Mouse (Mus musculus): Measurements from ENCODE around the gene Vrk1. TPM values are rescaled to one million over a fixed set of nuclear protein-coding genes. Genes with fewer than 3 reads are reported as not detected.

The Vrk1 gene
- polyA plus RNA-seq (2015; fragmentation: Nextera tagmentation; extraction: Ambion mirVana): 127 and 146 TPM in 2 replicates

DNA sequence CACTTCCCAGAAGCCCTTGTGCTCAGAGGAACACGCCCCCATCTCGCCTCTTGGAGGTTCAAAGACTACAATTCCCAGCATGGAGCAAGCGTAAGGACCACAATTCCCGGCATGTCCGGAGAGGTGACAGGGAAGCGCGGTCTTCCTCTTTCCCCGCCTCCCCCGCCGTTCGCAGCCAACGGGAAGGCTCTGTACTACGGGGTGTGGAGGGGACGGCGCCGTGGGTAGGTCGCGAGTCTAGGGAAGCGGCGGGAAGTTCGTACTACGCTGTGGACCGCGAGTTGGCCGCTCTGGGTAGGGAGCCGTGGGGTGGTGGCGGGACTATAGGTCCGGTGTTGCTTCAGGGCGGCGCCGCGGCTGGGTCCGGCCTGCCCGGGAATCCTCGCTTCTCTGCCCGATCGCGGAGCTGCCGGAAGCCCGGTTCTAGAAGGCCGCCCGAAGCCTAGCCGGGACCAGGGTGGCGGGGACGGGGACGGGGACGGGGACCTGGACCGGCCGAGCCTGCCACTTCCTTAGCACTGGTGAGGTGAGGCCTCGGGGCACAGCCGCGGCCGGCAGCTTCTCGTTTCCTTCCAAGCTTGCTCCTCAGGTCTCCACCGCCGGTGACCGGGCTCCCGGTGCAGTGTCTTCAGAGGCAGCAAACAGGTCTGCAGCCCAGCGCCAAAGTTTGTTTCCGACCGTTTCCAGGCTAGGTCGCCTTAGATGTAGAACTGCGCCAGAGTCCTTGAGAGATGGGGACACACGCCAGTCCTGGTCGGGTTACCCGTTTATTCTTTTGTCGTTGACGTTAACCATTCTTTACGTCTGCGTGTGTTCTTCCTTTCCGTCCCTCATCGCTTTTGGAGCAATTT, at the start of gene Vrk1:
Vrk1 (plus strand) TSS at position 164 of the 851 bp plus-strand sequence.
- H3K9ac ChIP-seq: peak within 1 kb of the TSS; percentile 94
- DNase-seq: peak; percentile 94
- H3K27me3 ChIP-seq: no peaks in the 10 kb centered on the region
- H3K4me3 ChIP-seq (replicated peaks): peak within 1 kb of the TSS; percentile 88
- H3K4me2 ChIP-seq: peak within 1 kb of the TSS; percentile 76
- H3K9me3 ChIP-seq (replicated peaks): no peaks in the 10 kb centered on the region
- peaks cover 17% of the 10 kb centered on the region for H3K36me3 ChIP-seq
- peak; percentile 98 for ATAC-seq (ENCODE audit: low read depth)
- under 1% methylated on average over 66 of the region's 72 CpGs for WGBS (ENCODE audit: insufficient replicate concordance)
- H3K4me1 ChIP-seq (replicated peaks): peaks cover 75% of the 10 kb centered on the region
- H3K27ac ChIP-seq: peak within 1 kb of the TSS; percentile 86

DNA sequence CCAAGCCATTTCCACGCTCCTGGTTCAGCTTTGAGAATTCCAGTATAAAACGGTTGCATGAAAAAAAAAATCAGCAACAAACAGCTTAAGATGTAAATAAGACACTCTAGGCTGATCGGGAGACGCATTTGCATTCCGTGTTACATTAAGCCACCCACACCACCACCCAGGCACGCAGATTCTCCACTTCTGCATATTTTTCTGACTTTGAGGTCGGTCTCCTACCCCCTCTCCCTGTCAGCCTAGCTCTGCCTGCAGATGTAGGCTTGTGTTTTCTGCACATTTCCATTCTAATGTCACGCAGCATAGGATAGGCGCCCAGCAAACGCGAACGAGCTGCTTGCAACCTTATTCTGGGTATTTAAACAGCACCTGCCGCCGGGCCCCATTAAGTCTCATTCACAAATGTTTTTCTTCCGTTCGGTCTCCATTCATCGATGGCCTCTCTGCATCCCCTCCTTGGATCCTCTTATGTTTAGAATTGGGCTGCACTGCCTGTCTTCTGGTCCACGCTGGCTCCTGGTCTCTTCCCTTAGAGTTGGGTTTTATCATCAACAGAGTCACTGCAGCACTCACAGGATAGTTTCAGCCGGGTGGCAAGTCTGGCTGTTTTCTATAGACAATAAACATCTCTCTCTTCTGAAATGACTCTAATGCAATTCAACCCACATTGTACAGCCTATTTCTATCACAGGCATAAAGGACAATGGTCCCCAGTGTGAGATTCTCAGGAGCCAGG, 49.3 kb upstream of the Vrk1 start:
- ATAC-seq (ENCODE audit: low read depth) (no peak), DNase-seq (no peak)
- no peak overlapping the region for H3K9ac ChIP-seq
- 19% methylated on average over 19 of the region's 19 CpGs for WGBS (ENCODE audit: insufficient replicate concordance)
- H3K27me3 ChIP-seq: peaks cover 73% of the 10 kb centered on the region
- no peak overlapping the region for H3K27ac ChIP-seq
- peaks cover 16% of the 10 kb centered on the region for H3K4me1 ChIP-seq (replicated peaks)
- H3K36me3 ChIP-seq: no peaks in the 10 kb centered on the region
- no peaks in the 10 kb centered on the region for H3K9me3 ChIP-seq (replicated peaks)
- H3K4me3 ChIP-seq (replicated peaks): no peak overlapping the region
- H3K4me2 ChIP-seq: no peak overlapping the region

DNA sequence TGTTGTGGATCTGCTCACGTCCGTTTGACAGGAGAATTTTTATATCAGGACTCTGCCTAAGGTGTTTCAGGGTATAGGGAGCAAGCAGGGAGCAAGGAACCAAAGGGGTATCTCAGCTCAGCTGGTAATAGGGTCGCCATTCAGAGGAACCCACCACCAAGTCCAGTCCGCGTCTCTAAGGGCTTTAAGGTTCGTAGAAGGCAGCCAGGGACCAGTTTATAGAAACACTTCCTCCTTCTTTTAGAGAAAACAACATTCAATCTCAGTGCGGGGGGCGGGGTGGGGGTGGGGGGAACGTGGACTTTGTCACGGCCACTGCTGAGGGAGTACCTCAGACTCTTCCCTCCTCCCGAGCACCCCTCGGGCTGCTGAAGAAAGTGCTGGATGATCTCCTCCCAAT, 48.4 kb upstream of the Vrk1 start:
- ATAC-seq (ENCODE audit: low read depth) (no peak), DNase-seq (no peak)
- Histone ChIP-seq H3K36me3 (no peaks in the 10 kb centered on the region), H3K4me2 (no peak overlapping the region), H3K27me3 (peaks cover 81% of the 10 kb centered on the region), H3K27ac (no peak overlapping the region), H3K9ac (no peak overlapping the region), H3K4me3 (replicated peaks) (no peak overlapping the region), H3K4me1 (replicated peaks) (peaks cover 9% of the 10 kb centered on the region), H3K9me3 (replicated peaks) (no peaks in the 10 kb centered on the region)
- 7% methylated on average over 12 of the region's 12 CpGs for WGBS (ENCODE audit: insufficient replicate concordance)

DNA sequence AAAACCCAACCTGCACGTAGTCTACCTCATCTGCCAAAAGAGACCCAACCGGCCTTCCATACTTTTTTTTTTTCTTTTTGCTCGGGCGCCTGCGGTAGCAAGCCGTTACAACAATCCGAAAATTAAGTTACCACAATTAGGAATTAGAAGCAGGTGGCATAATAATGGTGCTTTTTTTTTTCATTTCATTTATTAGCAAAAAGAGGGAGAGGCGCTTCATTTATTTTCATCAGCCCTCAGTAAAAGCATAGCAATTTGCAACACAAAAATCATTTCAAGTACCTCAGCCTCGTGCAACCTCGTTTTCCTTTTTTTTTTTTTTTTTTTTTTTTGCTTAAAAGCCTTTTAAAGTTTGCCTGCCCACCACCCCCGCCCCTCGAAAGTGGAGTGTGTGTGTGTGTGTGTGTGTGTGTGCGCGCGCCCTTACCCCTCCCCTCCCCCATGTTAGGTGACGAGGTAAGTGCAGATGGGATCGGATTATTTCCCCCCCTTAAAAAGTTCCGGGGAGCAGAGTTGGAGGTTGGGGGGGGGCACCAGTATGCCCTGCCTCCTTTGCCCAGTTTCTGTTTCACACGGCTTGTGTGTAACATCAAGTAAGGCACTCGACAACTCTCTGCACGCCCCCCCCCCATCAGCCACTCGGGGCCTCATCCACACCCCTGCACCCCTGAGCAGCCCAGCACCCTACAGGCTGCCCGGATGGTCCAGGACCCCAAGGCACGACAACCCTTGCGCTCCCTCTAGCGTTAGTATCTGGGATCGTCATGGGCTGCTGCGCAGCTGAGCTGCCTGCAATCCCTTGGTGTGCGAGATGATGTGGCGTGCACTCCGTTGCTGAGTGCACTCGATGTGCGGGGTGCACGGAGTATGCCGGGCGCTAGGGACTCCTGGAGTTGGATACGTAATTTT, 47.7 kb upstream of the Vrk1 start:
- peak; percentile 93 for ATAC-seq (ENCODE audit: low read depth)
- H3K4me1 ChIP-seq (replicated peaks): peaks cover 12% of the 10 kb centered on the region
- no peak overlapping the region for H3K27ac ChIP-seq
- peak overlapping the region; percentile 54 for H3K9ac ChIP-seq
- peak; percentile 79 for DNase-seq
- peak overlapping the region; percentile 65 for H3K4me3 ChIP-seq (replicated peaks)
- H3K36me3 ChIP-seq: no peaks in the 10 kb centered on the region
- H3K4me2 ChIP-seq: peak overlapping the region; percentile 84
- WGBS (ENCODE audit: insufficient replicate concordance): 2% methylated on average over 35 of the region's 37 CpGs
- H3K9me3 ChIP-seq (replicated peaks): no peaks in the 10 kb centered on the region
- H3K27me3 ChIP-seq: peaks cover 88% of the 10 kb centered on the region

DNA sequence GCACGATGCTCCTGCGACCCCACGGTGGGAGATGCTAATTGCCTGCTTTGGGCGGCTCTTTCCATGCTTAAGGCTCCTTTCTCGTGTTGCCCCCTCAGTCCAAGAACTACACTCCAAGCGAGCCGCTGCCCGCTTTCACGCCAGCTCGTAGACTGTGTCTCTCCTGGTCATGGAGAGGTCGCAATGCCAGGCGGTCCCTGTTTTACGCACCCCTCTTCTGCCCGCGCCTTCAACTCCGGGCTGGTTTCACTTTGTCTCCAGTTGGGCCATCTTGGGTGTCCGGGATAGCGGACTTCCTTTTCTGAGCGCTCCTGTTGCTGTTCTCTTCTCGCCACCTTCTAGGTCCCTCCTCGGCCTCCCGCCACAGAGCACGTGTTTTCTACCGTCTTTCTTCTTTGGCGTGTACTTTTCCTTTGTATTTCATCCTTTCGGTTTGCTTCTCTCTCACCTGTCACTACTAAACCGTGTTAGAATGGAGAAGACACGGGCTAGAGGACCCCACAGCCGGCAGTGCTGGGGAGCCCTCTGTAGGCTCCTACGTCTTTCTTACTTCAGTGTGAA, 46.9 kb upstream of the Vrk1 start:
- Histone ChIP-seq H3K4me1 (replicated peaks) (peaks cover 17% of the 10 kb centered on the region), H3K27me3 (peaks cover 89% of the 10 kb centered on the region), H3K4me2 (peak overlapping the region; percentile 84), H3K36me3 (no peaks in the 10 kb centered on the region), H3K27ac (no peak overlapping the region), H3K9me3 (replicated peaks) (no peaks in the 10 kb centered on the region), H3K9ac (peak overlapping the region; percentile 54), H3K4me3 (replicated peaks) (peak overlapping the region; percentile 65)
- DNase-seq (no peak), ATAC-seq (ENCODE audit: low read depth) (peak; percentile 58)
- 3% methylated on average over 30 of the region's 30 CpGs for WGBS (ENCODE audit: insufficient replicate concordance)

DNA sequence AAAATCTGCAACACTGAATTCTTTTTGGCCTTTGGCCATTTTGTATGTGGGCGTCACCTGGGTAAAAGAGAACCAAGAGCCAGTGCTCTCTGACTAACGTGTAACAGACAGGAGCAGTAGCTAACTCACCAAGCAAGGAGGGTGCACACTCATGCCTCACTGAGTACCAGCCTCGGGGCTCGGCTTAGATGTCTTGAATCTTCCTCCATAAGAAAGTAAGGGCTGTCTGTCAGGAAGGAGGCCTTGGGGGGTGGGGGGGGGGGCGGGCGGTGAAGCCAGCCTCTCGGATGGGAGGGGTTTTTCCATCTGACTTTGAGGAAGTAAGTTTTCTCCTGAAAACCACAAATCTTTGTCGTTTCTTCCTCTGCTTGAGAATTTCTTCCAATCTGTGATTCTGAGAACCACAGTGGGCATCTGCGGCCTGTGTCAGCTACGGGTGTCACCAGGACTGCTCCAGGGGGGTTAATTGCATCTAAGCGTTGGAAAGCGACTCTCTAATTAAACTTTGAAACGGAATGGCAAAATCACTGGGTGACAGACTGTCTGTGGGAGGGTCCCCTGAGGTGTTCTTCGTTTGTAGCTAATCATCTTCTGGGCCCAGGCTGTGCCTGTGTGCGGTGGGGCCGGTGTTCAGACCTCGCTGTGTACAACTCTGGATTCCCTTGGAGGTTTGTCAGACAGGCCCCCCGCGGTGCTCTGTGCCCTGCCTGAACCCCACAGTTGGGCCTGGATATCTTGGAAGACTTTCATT, 43.0 kb upstream of the Vrk1 start:
- Histone ChIP-seq H3K27ac (no peak overlapping the region), H3K9me3 (replicated peaks) (no peaks in the 10 kb centered on the region), H3K4me1 (replicated peaks) (peaks cover 17% of the 10 kb centered on the region), H3K27me3 (peaks cover 76% of the 10 kb centered on the region), H3K36me3 (no peaks in the 10 kb centered on the region), H3K9ac (no peak overlapping the region), H3K4me3 (replicated peaks) (no peak overlapping the region), H3K4me2 (peak overlapping the region; percentile 34; the same call in 1 of the 2 replicates)
- no peak for ATAC-seq (ENCODE audit: low read depth)
- DNase-seq: no peak
- 26% methylated on average over 19 of the region's 19 CpGs for WGBS (ENCODE audit: insufficient replicate concordance)

DNA sequence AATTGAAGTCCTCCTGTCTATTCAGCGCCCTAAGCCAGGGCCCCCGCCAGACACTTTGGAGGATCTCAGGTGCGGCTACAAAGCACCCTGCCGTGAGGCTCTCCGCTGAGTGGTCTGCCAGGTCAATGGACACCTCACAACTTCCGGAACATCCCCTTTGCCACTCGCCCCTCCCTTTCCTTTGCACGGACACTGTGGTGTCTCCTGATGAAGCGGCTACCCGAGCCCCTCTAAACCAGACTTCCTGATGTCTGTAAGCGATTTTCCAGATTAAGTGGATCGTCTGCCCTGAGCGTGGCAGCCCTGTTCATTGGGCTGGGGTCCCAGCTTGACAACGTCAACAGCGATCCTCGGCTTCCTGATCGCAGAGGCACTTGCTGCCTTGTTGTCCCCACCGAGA, 42.2 kb upstream of the Vrk1 start:
- H3K9me3 ChIP-seq (replicated peaks): no peaks in the 10 kb centered on the region
- H3K27ac ChIP-seq: no peak overlapping the region
- H3K27me3 ChIP-seq: peaks cover 68% of the 10 kb centered on the region
- H3K9ac ChIP-seq: no peak overlapping the region
- H3K36me3 ChIP-seq: no peaks in the 10 kb centered on the region
- peak overlapping the region; percentile 34 for H3K4me2 ChIP-seq
- H3K4me1 ChIP-seq (replicated peaks): peaks cover 11% of the 10 kb centered on the region; the same call in 1 of the 2 replicates
- DNase-seq (no peak), ATAC-seq (ENCODE audit: low read depth) (no peak)
- 10% methylated on average over 18 of the region's 18 CpGs for WGBS (ENCODE audit: insufficient replicate concordance)
- H3K4me3 ChIP-seq (replicated peaks): peak overlapping the region; percentile 28

DNA sequence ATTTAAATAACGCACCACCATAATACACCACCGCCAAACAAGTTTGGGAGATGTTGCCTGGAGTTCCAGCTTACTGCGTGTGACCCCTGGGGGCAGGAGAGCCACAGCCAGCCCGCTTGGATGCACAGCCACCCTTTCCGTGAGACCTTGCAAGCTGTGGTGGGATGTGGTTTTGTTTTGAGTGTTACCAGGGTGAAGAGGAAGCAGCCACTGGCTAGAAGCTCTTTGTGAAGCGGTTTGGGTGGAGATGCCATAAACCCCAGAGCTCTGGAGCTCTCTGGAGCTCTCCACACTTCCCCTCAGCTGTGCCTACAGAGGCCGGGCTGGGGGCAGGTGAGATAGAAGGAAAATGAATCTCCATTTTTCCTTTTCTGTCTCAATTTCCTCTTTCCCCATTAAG, 38.8 kb upstream of the Vrk1 start:
- WGBS (ENCODE audit: insufficient replicate concordance): 28% methylated on average over 7 of the region's 7 CpGs
- H3K27me3 ChIP-seq: peaks cover 48% of the 10 kb centered on the region
- H3K36me3 ChIP-seq: no peaks in the 10 kb centered on the region

DNA sequence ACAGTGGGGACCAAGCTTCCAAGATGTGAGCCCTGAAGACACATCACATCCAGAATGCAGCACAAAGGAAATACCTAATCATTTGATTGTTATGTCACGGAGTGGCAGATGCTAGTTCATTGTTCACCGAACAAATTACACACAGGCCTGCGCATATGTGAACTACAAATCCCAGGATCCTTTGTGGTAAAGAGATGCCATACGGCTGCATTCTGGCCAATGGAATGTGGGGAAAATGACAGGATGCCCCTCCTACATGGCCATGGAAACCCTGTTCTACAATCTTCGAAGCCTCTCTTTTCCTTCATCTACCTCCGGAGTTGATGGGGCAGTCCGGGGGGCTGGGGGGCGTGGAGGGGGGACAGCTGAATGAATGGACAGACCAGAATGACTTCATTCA, 37.4 kb upstream of the Vrk1 start:
- no peaks in the 10 kb centered on the region for H3K36me3 ChIP-seq
- DNase-seq (no peak), ATAC-seq (ENCODE audit: low read depth) (no peak)
- 82% methylated on average over 8 of the region's 8 CpGs for WGBS (ENCODE audit: insufficient replicate concordance)
- H3K9me3 ChIP-seq (replicated peaks): no peaks in the 10 kb centered on the region
- no peak overlapping the region for H3K27ac ChIP-seq
- 0 out of 2 replicates have a peak, but pooled peaks cover 3% of the 10 kb centered on the region for H3K4me1 ChIP-seq (replicated peaks)
- H3K4me2 ChIP-seq: no peak overlapping the region
- peaks cover 34% of the 10 kb centered on the region for H3K27me3 ChIP-seq
- H3K4me3 ChIP-seq (replicated peaks): no peak overlapping the region
- H3K9ac ChIP-seq: no peak overlapping the region

More for the DNA sequence above, 38.8 kb upstream of the Vrk1 start:
- Histone ChIP-seq H3K9ac (no peak overlapping the region), H3K27ac (no peak overlapping the region), H3K9me3 (replicated peaks) (no peaks in the 10 kb centered on the region), H3K4me3 (replicated peaks) (no peak overlapping the region), H3K4me2 (no peak overlapping the region), H3K4me1 (replicated peaks) (0 out of 2 replicates have a peak, but pooled peaks cover 8% of the 10 kb centered on the region)
- ATAC-seq (ENCODE audit: low read depth): no peak
- DNase-seq: no peak

DNA sequence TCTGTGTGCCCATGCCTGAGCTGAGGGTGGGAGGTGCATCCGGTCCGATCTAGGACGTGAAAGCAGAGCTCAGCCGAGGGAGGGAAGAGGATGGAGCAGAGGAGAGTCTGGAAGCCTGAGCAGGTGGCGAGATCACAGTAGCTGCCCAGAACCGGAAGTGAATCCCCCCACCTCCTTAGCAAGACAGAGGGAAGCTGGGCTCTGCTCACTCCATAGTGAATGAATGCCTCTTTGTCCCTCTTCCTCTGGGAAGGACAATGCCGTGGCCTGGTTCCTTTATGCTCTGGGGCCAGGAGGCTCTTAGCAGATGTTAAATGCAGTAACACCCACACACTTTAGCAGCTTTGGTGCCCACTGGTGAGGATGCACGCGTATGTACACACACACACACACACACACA, 36.3 kb upstream of the Vrk1 start:
- DNase-seq (no peak), ATAC-seq (ENCODE audit: low read depth) (no peak)
- Histone ChIP-seq H3K4me2 (no peak overlapping the region), H3K4me1 (replicated peaks) (no peaks in the 10 kb centered on the region), H3K27ac (no peak overlapping the region), H3K9ac (no peak overlapping the region), H3K36me3 (no peaks in the 10 kb centered on the region), H3K4me3 (replicated peaks) (no peak overlapping the region), H3K9me3 (replicated peaks) (no peaks in the 10 kb centered on the region), H3K27me3 (peaks cover 24% of the 10 kb centered on the region)
- WGBS (ENCODE audit: insufficient replicate concordance): 61% methylated on average over 9 of the region's 9 CpGs
